Mouse (Mus musculus): ENCODE measurements around the gene F3.

Gene F3

DNA sequence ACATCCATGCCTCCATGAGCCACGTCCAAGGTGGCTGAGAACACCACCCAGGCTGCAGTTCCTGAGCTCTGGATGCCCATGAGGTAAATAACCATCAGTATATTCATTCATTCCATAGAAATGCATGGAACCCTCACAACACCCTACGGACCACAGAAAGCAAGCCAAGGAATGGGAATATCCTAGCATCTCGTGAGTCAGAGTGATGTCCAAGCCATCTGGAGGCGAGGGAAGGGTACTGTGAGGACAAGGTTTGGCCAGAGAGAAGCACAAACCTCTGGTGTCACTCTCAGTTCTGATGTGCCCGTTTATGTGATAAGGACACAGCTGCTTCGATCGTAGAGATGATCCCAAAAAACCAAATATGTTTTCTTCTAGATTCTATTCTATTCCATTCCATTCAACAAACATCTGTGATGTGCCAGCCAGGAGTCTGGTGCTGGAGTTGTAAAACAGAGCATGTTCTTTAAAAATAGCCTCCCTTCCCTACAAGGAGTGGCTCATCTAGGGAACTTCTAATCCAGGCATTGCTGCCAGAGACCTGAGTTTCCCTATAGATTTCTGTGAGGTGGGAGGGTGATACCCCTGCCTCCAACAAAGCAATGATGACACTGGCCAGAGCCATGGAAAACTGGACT lies 12.3 kb upstream of the F3 start:
- DNase-seq, result no peak

DNA sequence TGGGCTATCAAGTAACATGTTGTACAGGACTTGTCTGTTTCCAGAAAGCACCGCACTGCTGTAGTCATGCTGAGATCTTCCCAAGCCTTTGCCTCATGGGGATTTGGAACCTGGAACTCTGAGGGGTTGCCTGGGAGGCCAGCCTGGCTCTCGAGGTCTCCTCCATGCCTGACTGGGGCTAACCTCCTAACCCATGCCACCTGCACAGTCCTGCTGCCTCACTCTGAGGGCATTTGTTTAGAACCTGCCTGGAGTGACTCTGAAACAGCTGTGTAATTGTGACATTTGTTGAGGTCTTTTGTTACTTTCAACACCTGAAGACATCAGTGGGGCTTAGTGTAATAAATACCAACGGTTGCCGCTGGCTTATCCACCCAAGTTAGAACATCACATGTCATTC lies 11.1 kb upstream of the F3 start:
- DNase-seq, result no peak

DNA sequence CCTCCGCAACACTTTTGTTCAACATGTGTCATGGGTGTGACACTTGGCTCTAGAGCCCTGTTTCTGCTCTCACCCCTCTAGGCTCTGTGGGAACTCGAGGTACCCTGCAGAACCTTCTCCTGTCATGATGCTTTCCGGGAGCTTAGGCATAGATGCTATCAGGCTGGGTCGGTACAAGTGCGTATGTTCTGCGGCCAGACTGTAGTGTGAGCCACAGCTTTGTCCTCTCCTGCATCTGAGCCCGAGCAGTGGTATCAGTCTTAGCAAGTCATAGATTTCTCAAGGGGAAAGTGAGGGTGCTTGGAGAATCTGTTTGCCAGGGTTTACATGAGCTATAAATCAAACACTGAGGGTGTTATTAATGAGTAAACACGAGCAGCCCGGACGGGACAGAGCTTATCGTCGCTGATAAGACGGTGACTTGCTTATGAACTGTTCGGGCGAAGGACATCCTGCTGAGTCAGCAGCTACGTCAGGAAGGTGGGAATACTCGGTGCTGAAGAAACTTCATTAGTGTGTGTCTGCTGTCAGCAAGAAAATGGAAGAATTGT lies 10.1 kb upstream of the F3 start:
- DNase-seq, result no peak

- peak; percentile 41 for DNase-seq
Measured at GRCm38 (mm10) chr3:121713816-121714215, 9.5 kb upstream of the F3 start.

DNA sequence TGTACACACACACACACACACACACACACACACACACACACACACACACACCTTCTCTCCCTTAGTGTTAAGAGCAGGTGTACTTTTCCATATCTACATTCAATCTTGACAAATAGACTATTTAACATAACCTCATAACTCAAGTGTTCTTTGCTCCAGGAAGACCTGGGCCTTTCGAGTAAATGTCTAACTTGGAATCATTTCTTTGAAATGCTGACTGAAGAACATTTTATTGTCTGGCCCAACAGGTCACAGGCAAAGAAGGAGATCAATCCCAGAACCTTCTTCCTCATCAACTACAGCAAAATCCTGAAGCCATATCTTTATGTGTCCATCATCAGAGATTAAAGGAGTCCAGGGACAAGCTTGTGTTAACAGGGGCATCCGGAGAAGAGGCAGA lies 8.9 kb upstream of the F3 start:
- DNase-seq, result no peak

- DNase-seq, result no peak
Measured at GRCm38 (mm10) chr3:121715336-121715735, 8.0 kb upstream of the F3 start.

- no peak for DNase-seq
Measured at GRCm38 (mm10) chr3:121715741-121716459, 7.4 kb upstream of the F3 start.

DNA sequence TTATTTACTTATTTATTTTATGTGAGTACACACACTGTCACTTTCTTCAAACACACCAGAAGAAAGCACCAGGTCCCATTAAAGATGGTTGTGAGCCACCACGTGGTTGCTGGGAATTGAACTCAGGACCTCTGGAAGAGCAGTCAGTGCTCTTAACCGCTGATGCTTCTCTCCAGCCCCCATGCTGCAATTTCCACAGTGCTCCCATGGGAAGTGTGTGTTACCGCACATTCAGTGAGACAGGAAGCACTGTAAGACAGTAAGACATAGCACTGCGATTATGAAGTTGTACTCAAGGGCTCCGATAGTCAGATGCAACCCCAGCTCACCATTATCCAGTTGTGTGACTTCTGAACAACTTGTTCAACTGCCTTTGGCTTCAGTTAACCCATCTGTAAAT lies 6.9 kb upstream of the F3 start:
- no peak for DNase-seq

GRCm38 (mm10) chr3:121718679-121719078 lies 4.7 kb upstream of the F3 start:
- no peak for DNase-seq

- no peak for DNase-seq
Measured at GRCm38 (mm10) chr3:121719701-121720100, 3.6 kb upstream of the F3 start.

- DNase-seq, result no peak
Measured at GRCm38 (mm10) chr3:121720801-121721690, 2.3 kb upstream of the F3 start.

DNA sequence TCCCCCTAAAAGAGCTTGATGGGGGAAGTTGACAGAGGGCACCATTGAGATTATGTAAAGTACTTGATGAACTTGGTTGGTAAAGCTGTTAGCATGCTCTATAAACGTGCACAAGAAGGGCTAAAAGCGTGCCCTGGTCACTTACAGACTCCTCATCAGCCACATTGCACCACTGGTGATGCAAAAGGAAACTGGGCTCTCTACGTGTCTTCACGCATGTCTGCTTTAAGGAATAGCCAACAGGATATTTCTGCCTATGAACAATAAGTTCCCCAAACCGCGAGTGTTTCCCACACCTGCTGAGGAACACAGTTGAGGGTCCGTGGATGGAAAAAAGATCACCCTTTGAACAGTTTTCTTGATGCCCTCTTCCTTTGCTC lies 1.7 kb upstream of the F3 start:
- no peak for DNase-seq

- no peak for DNase-seq
Measured at GRCm38 (mm10) chr3:121723968-121724524, 709 bp downstream of the F3 start.

DNA sequence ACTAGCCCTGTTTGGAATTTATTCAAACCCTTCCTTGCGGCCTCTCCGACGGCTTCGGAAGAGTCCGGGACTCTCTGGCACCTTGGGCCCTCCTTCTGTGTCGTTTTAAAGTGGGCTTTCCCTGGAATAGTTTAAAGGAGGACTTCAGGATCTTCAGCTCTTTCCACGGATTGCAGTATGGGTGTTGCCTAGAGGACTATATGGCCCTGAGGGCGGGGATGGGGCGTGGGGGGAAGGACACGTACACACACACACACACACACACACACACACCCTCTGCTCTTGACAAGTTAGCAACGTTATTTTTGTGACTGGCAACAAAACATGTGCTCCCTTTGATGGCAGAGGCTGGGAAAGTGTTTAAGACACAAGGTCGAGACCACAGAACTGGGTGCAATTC lies 1.2 kb downstream of the F3 start:
- no peak for DNase-seq

DNA sequence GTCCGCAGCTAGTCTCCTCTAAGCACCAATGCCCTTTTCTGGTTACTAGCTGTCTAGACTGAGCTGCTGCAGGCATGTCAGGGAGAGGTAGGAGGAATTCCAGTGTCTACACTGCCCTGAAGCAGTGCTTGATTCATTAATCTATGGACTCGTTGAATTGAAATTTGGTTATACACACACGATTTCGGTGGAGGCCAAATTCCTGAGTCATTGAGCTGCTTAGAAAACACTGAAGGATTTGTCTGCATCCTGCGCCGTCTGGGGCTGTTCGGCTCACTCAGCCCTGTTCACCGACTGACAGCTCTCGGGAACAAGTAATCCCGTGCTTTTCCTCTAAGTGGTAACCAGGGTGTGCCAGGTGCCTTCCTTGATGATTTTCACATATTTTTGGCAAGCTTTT lies 2.3 kb downstream of the F3 start:
- DNase-seq, result no peak

DNA sequence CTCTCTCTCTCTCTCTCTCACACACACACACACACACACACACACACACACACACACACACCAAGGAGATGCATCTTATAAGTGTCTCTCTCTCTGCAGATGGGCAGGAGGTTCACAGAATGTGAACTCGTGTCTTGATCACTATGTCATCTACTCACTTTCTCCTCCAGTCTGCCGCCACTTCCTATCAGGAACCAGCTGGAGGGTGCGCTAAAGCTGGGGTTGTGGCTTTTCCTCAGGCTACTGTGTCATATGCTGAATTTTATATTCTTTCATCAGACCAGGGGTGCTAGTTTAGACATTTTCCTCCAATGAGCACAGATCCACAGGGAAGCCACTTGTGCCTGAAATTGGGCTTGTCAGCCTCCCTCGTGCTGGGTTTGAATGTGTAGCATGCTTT lies 6.3 kb downstream of the F3 start:
- DNase-seq, result no peak

DNA sequence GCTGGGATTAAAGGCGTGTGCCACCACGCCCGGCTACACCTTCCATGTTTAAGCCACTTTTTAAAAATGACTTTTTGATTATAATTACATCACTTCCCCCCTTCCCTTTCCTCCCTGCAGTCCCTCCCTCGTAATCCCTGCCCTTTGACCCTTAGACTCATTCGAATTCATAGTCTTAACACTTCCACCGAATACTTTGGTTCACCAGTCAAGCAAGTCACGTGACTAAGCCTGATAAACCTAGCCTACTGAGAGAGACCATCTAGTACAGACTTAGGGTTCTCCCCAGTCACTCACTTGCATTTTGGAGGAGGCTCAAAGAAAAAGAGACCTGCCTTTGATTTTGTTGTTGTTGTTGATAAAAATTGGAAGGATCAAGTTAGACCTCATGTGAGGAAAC lies 12.2 kb downstream of the F3 start:
- DNase-seq, result no peak

GRCm38 (mm10) chr3:121736025-121736744 lies 12.8 kb downstream of the F3 start:
- peak; percentile 89 for DNase-seq

GRCm38 (mm10) chr3:121737453-121737852 lies 14.1 kb downstream of the F3 start:
- DNase-seq, result no peak

DNA sequence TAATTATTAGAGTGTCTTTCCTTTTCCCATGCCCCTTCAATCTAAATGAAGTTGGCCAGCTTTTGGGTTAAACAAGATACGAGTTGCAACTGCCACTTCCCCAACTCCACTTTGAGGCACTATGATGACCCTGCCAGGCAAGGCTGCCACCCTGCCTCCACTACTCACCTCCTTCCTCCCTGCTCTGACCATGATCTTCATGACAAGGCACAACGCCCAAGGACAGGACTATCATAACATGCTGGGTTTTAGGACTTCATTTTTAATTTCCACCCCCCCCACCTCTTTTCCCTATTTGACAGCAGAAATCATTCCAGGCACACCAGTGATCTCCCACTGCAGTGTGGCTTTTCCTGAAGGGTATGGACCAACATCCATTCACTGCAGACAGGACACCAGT lies 14.6 kb downstream of the F3 start:
- DNase-seq, result no peak

GRCm38 (mm10) chr3:121738742-121739342 lies 15.5 kb downstream of the F3 start:
- DNase-seq, result no peak

All from kidney, postnatal 14 days (tissue).